Mouse (Mus musculus): ENCODE measurements around the gene Pemt.

The Pemt gene

DNA sequence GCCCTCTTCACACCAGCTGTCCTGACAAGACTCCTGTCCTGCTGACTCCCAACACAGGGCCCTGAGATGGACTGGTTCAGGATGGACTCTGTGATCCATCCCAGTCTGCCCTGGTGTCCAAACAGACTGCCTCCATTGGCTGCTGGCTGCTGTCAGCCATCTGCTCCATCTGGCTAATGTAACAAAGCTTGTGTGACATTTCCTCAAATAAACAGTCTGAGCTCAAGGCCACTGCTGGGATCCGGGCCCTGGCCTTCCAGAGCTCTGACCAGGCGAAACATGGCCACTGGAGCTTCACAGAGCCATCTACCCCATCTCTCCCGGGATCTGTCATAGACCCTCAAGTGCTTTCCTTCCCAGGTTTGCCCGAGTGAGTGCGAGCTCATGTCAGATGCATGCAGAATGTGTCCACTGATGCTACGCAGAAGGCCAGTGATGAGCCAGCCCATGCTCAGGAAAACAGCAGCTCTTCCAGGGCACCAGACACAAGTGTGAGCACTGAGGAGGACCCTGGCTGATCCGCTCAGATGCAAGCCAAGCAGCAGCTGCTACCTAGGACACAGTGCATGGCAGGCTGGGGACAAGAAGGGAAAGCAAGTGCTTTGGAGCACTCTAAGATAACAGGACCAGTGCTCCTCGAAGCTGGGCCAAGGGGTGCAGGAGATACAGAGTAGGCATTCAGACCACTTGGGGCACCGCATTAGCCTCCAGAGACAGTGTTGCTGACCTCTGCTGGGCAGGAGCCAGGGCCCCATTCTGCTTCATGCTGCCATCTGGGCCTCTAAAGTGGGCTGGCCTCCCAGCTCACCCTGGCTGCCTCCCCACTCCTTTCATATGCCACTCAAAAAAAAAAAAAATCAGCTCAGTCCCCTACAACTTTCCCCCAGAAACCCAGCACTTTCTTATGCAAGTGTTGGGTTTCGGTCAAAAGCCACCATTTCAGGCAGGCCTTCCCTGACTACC is 18.1 kb downstream of the Pemt start:
- CTCF ChIA-PET: interaction anchor here (0.5 to 1.6 kb wide), 20 partner anchors 8 to 265 kb away, joined by 3 to 9 read pairs (median 4); partner anchors contain the start of genes Rasd1 (in 2 of the 4) and Pemt (in 1 of the 4)
- POLR2A ChIA-PET: interaction anchor here (0.6 to 1.9 kb wide), 10 partner anchors 12 to 462 kb away, joined by 3 to 7 read pairs (median 4); partner anchors contain the start of gene Rasd1 (in 2 of the 4)

DNA sequence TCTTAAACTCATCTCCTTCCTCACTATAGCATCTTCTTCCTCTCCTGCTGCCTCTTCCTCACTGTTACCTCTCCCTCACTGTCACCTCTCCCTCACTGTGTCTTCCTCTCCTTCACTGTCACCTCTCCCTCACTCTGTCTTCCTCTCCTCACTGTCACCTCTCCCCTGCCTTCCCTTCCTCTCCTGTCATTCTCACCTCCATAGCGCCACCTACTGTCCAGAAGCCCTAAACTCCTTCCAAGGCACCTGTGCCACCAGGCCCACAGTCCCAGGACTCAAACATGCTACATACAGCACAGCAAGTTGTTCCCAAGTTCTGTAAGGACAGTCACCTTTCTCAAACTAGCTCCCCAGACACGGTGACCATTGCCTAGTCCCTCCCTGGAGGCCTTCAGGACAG is 19.0 kb downstream of the Pemt start:
- ChIA-PET POLR2A (interaction anchor here in 3 of 4 experiments (0.6 to 1.9 kb wide), 9 partner anchors 11 to 66 kb away, joined by 3 to 7 read pairs (median 4); partner anchors contain the start of gene Rasd1 (in 2 of the 3)), CTCF (interaction anchor here (0.6 to 1.6 kb wide), 15 partner anchors 9 to 693 kb away, joined by 3 to 7 read pairs (median 4); partner anchors contain the start of gene Rasd1 (in 2 of the 4))

DNA sequence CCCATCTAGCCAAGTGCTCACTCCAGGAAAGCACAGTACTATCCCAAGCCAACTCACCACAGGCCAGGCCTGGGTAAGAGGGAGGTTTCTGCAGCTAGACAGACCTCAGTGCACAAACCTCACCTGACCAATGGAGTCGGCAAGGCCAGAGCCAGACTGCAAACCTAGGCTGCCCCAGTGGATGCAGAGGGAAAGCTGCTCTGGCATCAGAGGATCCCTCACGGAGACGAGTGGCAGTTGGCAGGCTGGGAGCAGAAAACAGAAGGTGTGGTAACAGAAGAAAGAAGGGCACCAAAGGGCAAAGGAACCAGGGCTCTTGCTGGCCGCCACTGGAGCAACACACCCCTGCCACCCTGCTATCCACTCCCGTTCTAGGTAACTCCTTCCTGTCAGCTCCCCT is 20.1 kb downstream of the Pemt start:
- ChIA-PET CTCF (interaction anchor here in 2 of 4 experiments (1.2 to 1.5 kb wide), 3 partner anchors 9 to 180 kb away, joined by 3 to 7 read pairs (median 4); no protein-coding TSS in a partner anchor), POLR2A (interaction anchor here in 2 of 4 experiments (0.6 to 1.9 kb wide), 4 partner anchors 10 to 61 kb away, joined by 3 to 6 read pairs (median 5); partner anchors contain the start of gene Rasd1 (in 2 of the 2))

DNA sequence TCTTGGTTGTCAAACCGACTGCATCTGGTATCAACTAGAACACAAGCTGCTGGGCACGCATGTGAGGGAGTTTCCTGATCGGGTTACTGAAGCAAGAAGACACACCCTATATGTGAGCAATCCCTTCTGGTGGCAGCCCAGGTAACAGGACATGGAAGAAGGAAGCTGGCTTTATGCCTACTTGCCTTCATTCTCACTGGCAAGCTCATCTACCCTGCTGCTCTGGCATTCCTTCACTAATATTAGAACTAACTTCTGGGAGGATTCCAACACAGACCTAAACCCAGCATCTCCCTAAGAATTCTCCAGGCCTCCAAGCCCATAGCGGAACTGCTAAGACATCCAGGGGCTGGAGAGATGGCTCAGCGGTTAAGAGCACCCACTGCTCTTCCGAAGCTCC is 25.1 kb downstream of the Pemt start:
- CTCF ChIA-PET: interaction anchor here in 2 of 4 experiments (0.6 to 1.3 kb wide), 2 partner anchors 56 to 127 kb away, joined by 3 read pairs; partner anchors contain the start of gene Rasd1 (in 1 of the 2)
- POLR2A ChIA-PET: no interaction called here

DNA sequence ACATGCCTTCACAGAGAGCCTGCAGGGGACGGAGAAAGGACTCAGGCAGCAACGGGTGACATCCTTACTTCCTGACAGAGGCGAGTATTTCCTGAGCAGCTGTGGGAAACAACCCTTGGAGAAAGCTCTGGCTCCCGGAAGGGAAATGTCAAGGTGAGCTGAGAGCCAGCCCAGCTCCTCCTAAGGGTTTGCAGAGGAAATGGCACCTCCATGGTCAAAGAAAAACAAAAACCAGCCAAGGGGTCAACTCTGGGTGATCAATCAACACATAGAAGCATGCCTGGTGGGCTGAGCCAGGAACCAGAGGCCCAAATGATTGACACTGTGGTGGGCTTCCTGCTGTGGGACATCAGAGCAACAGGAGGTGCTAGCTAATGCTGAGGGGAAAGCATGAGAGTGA is 29.6 kb downstream of the Pemt start:
- POLR2A ChIA-PET: interaction anchor here in 2 of 4 experiments (0.9 to 1.6 kb wide), 8 partner anchors 9 to 60 kb away, joined by 3 to 7 read pairs (median 4); partner anchors contain the start of gene Rasd1 (in 1 of the 2)
- CTCF ChIA-PET: interaction anchor here in 3 of 4 experiments (0.6 to 1.6 kb wide), 10 partner anchors 10 to 238 kb away, joined by 3 to 7 read pairs (median 4); partner anchors contain the start of gene Rasd1 (in 1 of the 3)

DNA sequence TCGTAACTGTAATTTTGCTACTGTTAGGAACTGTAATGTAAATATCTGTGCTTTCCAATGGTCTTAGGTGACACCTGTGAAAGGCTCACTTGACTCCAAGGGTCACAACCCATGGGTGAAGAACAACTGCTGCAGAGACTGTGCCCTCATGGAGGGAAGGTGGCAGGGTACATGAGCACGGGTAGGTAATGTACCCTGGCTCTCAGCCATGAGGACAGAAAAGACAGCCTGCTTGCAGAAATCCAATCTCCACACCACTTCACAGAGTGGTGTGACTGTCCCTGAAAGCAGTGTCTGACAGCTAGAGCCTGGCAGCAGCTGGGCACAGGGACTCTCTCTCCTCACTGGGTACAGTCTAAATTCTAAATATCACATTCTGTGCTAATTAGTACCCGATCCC is 34.8 kb downstream of the Pemt start:
- ChIA-PET CTCF (no interaction called here), POLR2A (no interaction called here)

DNA sequence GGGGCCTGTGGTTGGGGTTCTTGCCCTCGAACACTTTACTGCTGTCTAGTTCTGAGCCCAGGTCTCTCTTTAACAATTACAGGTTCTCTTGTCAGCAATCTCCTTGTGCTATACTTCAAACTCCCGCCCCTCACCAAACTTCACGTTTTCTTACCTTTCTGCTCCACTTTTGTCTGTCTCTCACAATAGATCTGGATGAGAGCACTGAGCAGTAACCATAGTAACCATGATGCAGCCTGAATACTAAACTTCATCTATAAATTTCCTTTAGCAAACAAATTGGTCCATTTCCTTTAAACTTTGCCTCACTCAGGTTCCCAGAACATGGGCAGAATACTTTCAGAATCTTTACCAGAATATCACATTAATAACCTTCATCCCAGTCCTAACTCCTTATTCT is 36.8 kb downstream of the Pemt start:
- POLR2A ChIA-PET: interaction anchor here in 2 of 4 experiments (1.1 to 1.8 kb wide), 2 partner anchors 9 to 44 kb away, joined by 5 read pairs; partner anchors contain the start of gene Rasd1 (in 1 of the 2)
- CTCF ChIA-PET: no interaction called here

DNA sequence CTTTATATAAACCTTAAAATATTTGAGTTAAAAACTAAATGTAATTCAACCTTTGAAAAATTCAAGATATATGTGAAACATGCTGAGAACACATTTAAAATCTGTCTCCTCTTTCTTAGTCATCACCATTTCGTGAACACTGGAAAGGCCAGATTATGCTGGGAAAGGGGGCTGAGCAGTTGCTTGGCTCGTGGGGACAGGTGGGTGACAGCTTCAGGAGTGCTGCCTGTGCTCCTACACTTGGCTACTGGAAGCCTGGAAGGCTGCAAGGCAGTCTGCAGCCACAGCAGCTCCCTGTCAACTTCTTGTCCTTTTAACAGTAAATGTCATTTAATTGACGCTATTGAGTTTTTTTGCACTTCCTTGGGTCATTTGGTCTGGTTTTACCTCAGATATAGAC is 40.4 kb downstream of the Pemt start:
- CTCF ChIA-PET: no interaction called here
- POLR2A ChIA-PET: interaction anchor here in 1 of 4 experiments (0.6 kb wide), 1 partner anchor 533 kb away, joined by 3 read pairs; no protein-coding TSS in a partner anchor

DNA sequence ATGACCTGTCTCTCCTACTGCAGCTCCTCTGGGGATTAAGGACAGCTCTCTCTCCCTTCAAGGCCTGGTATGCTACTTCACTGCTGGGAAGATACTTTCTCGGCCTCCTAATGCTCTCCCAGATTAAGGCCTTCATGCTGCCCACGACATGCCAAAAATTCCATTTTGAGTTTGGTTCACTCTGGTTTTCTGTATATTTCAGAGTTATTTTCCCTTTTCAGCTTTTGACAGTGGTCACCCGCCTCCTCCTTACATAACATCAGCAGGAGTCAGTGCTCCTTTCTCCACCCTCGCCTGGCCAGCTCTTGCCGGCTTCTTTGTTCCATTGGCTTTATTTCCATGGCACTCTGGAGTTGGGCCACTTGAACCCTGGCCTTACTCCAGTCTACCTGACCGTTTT is 41.6 kb downstream of the Pemt start:
- CTCF ChIA-PET: no interaction called here
- POLR2A ChIA-PET: interaction anchor here in 2 of 4 experiments (1.1 to 2.1 kb wide), 7 partner anchors 12 to 110 kb away, joined by 3 to 5 read pairs (median 4); partner anchors contain the start of gene Rasd1 (in 1 of the 2)

DNA sequence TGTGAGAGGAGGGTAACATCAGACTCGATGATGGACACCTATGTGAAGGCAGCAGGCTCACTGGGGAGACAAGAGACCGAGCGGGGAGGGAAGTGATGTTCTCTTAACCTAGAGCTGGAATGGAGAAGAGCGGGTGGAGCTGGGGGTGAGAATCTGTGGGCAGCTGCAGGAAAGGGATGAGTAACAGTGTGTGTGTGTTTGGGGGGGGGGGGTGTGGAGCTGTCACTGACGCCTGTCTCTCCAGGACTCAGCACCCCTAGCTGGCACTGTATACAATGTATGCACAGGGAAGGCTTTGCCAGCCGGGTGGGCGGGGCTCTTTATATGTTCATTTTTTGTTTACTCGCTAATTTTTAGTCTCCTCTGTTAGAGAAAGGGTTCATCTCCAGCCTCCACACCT is 42.5 kb downstream of the Pemt start:
- ChIA-PET POLR2A (interaction anchor here in 2 of 4 experiments (1.1 to 2.1 kb wide), 8 partner anchors 10 to 110 kb away, joined by 3 to 5 read pairs (median 4); partner anchors contain the start of gene Rasd1 (in 1 of the 2)), CTCF (no interaction called here)

DNA sequence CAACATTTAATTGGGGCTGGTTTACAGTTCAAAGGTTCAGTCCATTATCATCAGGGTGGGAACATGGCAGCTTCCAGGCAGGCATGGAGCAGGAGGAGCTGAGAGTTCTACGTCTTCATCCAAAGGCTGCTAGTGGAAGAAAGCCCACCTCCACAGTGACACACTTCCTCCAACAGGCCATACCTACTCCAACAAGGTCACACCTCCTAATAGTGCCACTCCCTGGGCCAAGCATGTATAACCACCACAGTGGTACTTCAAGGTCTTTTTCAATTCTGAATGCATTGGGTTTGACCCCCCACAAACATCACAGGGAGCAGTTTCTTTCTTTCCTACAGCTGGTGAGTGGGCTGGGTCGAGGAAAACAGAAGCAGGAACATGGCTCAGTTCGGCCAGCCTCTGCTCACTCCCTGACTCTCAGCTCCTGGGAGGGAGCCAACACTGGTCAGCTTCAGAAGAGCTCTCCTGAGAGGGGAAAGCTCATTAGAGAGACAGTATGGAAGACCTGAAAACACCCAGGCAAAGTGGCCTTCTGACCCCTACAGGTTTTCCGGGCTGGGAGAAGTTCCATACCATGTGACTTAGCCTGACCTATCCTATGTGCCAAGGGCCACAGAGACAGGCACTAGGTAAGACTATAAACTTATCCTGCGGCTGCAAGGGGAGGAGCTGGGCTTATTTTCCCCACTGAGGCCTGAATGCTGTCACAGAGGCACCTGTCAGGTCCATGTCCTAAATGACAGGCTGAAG is 44.9 kb downstream of the Pemt start:
- CTCF ChIA-PET: interaction anchor here in 1 of 4 experiments (0.6 kb wide), 1 partner anchor 66 kb away, joined by 5 read pairs; no protein-coding TSS in a partner anchor
- POLR2A ChIA-PET: interaction anchor here in 3 of 4 experiments (0.6 to 1.7 kb wide), 10 partner anchors 9 to 156 kb away, joined by 3 to 8 read pairs (median 3); partner anchors contain the start of gene Rasd1 (in 1 of the 3)

DNA sequence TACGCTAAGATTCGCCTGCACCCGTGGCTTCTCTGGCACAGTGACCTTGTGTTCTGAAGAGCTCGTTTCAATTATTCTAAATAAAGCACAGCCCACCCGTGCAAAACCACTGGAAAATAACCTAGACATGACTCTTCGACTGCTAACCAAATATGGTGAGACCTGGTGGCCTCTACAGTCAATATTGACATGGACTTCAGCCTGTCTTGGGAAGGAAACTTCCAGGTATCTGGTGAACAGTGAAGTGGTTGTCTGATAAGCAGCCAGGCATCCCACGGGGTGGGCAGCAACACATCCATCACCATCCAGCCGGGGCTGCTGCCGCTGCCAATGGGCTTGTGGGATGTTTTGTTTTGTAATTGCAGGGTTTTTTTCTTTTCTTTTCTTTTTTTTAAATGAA is 52.0 kb downstream of the Pemt start:
- CTCF ChIA-PET: no interaction called here
- POLR2A ChIA-PET: no interaction called here

DNA sequence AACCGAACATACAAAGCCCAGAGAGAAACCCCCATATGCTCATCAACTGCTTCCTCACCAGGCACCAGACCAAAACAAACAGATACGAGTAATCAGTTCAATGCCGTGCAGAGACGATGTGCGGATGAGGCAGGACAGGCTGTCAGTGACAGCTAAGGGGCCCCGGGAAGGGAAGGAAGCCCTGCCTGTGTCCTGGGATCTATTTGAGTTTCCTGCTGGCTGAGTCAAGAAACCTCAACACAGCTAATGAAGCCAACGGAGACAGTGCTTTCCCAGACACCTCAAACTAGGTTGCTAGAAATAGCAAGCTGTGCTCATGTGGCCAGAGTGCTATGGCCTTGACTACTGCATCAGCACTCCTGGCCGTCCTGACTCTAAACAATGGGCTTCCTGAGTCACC is 54.9 kb downstream of the Pemt start:
- CTCF ChIA-PET: interaction anchor here in 2 of 4 experiments (0.8 to 1.2 kb wide), 4 partner anchors 27 to 213 kb away, joined by 3 to 4 read pairs (median 3); partner anchors contain the start of gene Rasd1 (in 1 of the 2)
- POLR2A ChIA-PET: interaction anchor here in 2 of 4 experiments (0.7 to 1.5 kb wide), 6 partner anchors 9 to 92 kb away, joined by 3 to 5 read pairs (median 4); partner anchors contain the start of gene Rasd1 (in 1 of the 2)

DNA sequence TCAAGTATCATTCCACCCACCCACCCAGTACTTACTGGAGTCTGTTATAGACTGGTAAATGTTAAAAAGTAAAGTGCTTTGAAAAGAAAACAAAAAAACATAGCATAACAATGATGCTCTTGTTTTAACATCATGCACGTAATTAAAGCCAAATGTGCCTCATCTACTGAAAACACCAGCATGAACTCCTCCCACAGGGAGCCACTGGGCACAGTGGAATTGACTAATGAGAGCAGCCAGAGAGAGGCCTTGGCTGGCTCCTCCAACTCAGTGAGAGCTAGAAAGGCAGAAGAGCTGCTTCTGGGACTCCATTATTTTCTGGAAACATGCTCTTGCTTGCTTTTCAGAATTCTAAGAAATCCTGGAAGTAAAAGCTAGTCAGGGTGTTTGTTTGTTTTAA is 56.9 kb downstream of the Pemt start:
- CTCF ChIA-PET: no interaction called here

DNA sequence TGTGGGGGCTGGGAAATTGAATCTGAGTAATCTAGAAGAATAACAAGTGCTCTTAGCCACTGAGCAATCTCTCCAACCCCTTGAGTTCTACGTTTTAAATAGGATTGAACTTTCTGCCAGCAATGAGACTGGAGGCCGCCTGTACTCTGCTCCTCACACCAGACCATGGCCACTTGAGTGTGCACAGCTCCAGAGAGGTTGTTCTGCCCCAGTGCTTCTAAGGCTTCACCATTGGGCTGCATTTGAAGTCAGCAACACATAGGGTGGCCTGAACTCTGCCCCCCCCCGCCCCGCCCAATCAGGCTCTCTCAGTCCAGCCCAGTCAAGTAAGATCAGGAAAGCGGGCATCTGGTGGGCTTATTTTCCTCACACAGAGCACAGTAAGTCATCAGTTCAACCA is 68.5 kb downstream of the Pemt start:
- ChIA-PET CTCF (interaction anchor here in 2 of 4 experiments (0.5 to 0.7 kb wide), 2 partner anchors 19 to 1065 kb away, joined by 4 to 6 read pairs; no protein-coding TSS in a partner anchor), POLR2A (interaction anchor here in 1 of 4 experiments (1.6 to 4.8 kb wide), 2 partner anchors 10 to 14 kb away, joined by 3 to 25 read pairs; partner anchors contain the start of gene Rasd1)

More for the DNA sequence above, 56.9 kb downstream of the Pemt start:
- POLR2A ChIA-PET: interaction anchor here in 2 of 4 experiments (1.2 to 1.8 kb wide), 3 partner anchors 13 to 27 kb away, joined by 3 to 4 read pairs (median 3); no protein-coding TSS in a partner anchor

DNA sequence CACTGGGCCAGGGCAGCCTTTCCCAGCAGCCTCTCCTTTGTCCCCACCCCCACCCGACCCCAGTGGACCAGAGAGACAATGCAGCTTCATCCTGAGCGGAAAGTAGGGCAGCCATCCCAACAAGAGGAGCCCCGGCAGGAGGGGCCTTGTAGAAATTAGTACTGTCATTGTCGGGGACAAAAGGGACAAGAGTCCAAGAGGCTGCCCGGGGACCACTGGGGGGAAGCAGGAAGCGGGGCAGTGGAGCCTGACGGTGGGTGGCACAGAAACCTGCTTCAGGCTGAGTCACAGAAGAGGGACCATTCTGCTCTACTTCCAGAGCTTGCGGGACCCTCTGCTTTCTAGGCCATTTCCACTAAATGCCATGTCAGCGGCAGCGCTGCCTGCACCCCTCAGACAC is 71.0 kb downstream of the Pemt start:
- POLR2A ChIA-PET: interaction anchor here in 3 of 4 experiments (0.6 to 4.8 kb wide), 7 partner anchors 10 to 248 kb away, joined by 3 to 25 read pairs (median 4); partner anchors contain the start of gene Rasd1 (in 3 of the 3)
- CTCF ChIA-PET: interaction anchor here in 2 of 4 experiments (0.6 to 2.5 kb wide), 4 partner anchors 10 to 224 kb away, joined by 3 to 10 read pairs (median 6); partner anchors contain the start of gene Rasd1 (in 2 of the 2)

DNA sequence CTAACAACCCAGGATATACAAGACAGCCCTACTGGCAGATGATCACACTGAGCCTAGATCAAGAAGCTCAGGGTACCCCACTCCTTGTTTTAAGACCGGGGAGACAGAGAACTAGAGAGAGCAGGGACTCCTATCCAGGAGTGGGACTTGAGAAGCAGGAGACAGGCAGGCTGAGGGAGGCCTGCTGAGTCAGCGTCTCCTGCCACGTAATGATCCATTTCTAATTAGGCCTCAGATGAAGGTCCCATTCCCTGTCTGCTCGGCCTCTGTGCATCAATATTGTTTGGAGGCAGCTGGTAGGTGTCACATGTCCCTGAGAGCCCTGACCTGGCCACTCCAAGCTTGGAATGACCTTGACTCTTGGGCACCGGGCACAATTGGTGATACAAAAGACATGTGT is 72.9 kb downstream of the Pemt start:
- ChIA-PET CTCF (interaction anchor here in 2 of 4 experiments (0.6 to 2.5 kb wide), 2 partner anchors 9 to 20 kb away, joined by 3 to 9 read pairs; partner anchors contain the start of gene Rasd1 (in 1 of the 2)), POLR2A (interaction anchor here in 2 of 4 experiments (0.8 to 4.8 kb wide), 4 partner anchors 9 to 21 kb away, joined by 3 to 25 read pairs (median 4); partner anchors contain the start of gene Rasd1 (in 1 of the 2))
